Mouse (Mus musculus): ENCODE measurements around the gene Tmtc1. TPM values are rescaled to one million over a fixed set of nuclear protein-coding genes. Genes with fewer than 3 reads are reported as not detected.

The Tmtc1 gene
- polyA plus RNA-seq, 1 experiment: 3.3 TPM

DNA sequence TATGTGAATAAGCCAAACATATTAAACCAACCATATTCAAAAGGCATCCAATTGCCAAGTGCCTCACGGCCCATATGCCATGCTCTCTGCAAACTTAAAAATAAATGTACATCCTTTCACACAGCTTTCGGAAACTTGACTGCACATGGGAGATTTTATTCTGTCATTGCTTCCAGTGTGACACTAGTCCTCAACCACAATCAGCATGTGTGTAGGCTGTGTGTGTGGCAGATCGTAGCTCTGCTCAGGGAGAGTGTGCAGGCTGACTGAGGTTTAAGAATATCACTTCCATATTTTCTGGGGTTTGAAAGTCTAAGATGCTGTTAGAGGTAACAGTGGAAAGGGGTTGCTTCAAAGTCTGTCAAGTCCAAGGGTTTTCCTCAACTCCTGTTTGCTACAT lies 188.1 kb downstream of the Tmtc1 start:
- H3K36me3 ChIP-seq (ENCODE audit: control insufficient read depth, insufficient read depth, low read length, poor library complexity, severe bottlenecking): no peaks in the 10 kb centered on the region
- no peaks in the 10 kb centered on the region for H3K9me3 ChIP-seq (replicated peaks; ENCODE audit: control insufficient read depth, insufficient read depth, low read length, poor library complexity, severe bottlenecking)
- no peak overlapping the region for H3K4me3 ChIP-seq (ENCODE audit: low read depth, low read length)
- H3K9ac ChIP-seq (ENCODE audit: low read depth, poor library complexity, severe bottlenecking): no peak overlapping the region
- no peaks in the 10 kb centered on the region for H3K27me3 ChIP-seq (ENCODE audit: control insufficient read depth, insufficient read depth, low read length, poor library complexity, severe bottlenecking)
- no peak overlapping the region for H3K27ac ChIP-seq (ENCODE audit: insufficient read depth, low read length)
- no peaks in the 10 kb centered on the region for H3K4me1 ChIP-seq (ENCODE audit: control insufficient read depth, insufficient read depth, low read length)
- TF ChIP-seq POLR2A (IDR thresholded peaks at IDR 0.05; ENCODE audit: insufficient read depth, low read length) (no peak), EP300 (IDR thresholded peaks at IDR 0.05; ENCODE audit: insufficient read depth, low read depth, low read length) (no peak)

DNA sequence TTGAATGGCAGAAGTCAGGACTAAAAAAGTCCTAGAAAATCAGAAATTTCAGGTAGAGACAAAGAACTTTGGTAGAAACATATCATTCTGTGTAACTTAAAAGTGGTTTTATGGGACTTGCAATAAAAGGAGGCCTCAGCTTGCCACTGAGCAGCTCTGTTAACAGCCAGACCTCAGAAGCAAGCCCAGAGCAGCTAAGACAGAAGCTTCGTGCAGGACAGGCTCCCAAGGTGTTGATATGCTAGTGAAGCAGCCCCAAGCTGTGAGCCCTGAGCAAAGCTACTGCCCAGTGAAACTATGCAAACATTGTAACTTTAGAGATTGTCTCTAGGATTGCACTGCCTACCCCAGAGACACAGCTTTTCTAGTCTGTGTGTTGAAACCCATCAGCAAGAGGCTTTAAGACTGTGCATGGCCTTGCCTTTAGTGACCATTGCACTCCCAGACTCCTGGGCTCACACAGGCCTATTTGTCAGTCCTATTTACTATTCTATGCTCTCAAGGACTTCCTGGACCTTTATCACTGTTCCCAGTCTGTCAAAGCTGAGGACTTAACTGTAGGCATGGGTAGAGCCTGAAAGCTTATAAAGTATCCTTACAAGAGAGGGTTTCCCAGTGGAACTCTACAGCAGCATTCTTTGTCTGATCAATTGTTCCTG lies 188.7 kb downstream of the Tmtc1 start:
- H3K9me3 ChIP-seq (replicated peaks; ENCODE audit: control insufficient read depth, insufficient read depth, low read length, poor library complexity, severe bottlenecking): no peaks in the 10 kb centered on the region
- H3K4me1 ChIP-seq (ENCODE audit: control insufficient read depth, insufficient read depth, low read length): no peaks in the 10 kb centered on the region
- no peak overlapping the region for H3K9ac ChIP-seq (ENCODE audit: low read depth, poor library complexity, severe bottlenecking)
- no peaks in the 10 kb centered on the region for H3K27me3 ChIP-seq (ENCODE audit: control insufficient read depth, insufficient read depth, low read length, poor library complexity, severe bottlenecking)
- H3K4me3 ChIP-seq (ENCODE audit: low read depth, low read length): no peak overlapping the region
- TF ChIP-seq EP300 (IDR thresholded peaks at IDR 0.05; ENCODE audit: insufficient read depth, low read depth, low read length) (no peak), POLR2A (IDR thresholded peaks at IDR 0.05; ENCODE audit: insufficient read depth, low read length) (no peak), CTCF (IDR thresholded peaks at IDR 0.05; ENCODE audit: low read depth, low read length) (no peak)
- no peaks in the 10 kb centered on the region for H3K36me3 ChIP-seq (ENCODE audit: control insufficient read depth, insufficient read depth, low read length, poor library complexity, severe bottlenecking)
- H3K27ac ChIP-seq (ENCODE audit: insufficient read depth, low read length): no peak overlapping the region

DNA sequence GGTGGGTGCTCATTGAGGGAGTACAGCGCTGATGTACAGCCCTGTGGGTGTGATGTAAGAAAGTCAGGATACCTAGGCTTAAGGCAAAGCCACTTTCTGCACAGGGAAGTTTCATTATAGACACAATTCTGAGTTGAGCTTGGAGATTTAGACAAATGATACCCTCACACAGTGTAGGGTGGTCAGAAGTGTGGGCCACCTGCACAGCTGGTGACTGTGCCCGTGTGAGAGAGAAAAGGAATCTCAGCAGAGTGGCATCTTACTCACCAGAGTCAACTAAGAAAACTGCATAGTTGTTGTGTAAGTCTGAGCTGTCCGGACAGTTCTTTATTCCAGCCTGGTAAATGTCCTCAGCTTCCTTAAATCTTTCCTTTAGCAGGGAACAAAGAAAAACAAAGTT lies 195.0 kb downstream of the Tmtc1 start:
- Histone ChIP-seq H3K36me3 (ENCODE audit: control insufficient read depth, insufficient read depth, low read length, poor library complexity, severe bottlenecking) (no peaks in the 10 kb centered on the region), H3K27ac (ENCODE audit: insufficient read depth, low read length) (no peak overlapping the region), H3K9me3 (replicated peaks; ENCODE audit: control insufficient read depth, insufficient read depth, low read length, poor library complexity, severe bottlenecking) (no peaks in the 10 kb centered on the region), H3K4me3 (ENCODE audit: low read depth, low read length) (no peak overlapping the region), H3K27me3 (ENCODE audit: control insufficient read depth, insufficient read depth, low read length, poor library complexity, severe bottlenecking) (no peaks in the 10 kb centered on the region), H3K4me1 (ENCODE audit: control insufficient read depth, insufficient read depth, low read length) (no peaks in the 10 kb centered on the region), H3K9ac (ENCODE audit: low read depth, poor library complexity, severe bottlenecking) (no peak overlapping the region)
- no peak for TF ChIP-seq POLR2A (IDR thresholded peaks at IDR 0.05; ENCODE audit: insufficient read depth, low read length)
- no peak for TF ChIP-seq CTCF (IDR thresholded peaks at IDR 0.05; ENCODE audit: low read depth, low read length)
- no peak for TF ChIP-seq EP300 (IDR thresholded peaks at IDR 0.05; ENCODE audit: insufficient read depth, low read depth, low read length)

DNA sequence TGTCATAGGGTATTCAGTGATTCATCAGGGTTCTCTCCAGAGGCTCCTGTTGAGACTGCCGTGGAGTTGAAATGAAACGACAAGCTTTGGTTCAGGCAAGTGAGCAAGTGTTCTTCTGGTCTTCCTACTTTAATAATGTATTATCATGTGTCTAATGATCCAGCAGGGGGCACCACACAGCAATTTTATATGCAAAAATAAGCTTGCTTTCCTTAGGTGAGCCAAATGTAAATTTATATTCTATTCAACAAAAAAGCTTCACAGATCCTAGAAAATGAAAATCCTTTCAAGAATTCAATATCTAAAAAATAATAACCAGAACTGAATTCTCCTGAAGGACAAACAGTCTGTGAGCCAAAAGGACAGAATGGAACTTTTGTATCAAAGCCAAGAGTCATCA lies 195.6 kb downstream of the Tmtc1 start:
- TF ChIP-seq POLR2A (IDR thresholded peaks at IDR 0.05; ENCODE audit: insufficient read depth, low read length) (no peak), CTCF (IDR thresholded peaks at IDR 0.05; ENCODE audit: low read depth, low read length) (no peak), EP300 (IDR thresholded peaks at IDR 0.05; ENCODE audit: insufficient read depth, low read depth, low read length) (no peak)
- Histone ChIP-seq H3K9me3 (replicated peaks; ENCODE audit: control insufficient read depth, insufficient read depth, low read length, poor library complexity, severe bottlenecking) (no peaks in the 10 kb centered on the region), H3K4me1 (ENCODE audit: control insufficient read depth, insufficient read depth, low read length) (no peaks in the 10 kb centered on the region)

DNA sequence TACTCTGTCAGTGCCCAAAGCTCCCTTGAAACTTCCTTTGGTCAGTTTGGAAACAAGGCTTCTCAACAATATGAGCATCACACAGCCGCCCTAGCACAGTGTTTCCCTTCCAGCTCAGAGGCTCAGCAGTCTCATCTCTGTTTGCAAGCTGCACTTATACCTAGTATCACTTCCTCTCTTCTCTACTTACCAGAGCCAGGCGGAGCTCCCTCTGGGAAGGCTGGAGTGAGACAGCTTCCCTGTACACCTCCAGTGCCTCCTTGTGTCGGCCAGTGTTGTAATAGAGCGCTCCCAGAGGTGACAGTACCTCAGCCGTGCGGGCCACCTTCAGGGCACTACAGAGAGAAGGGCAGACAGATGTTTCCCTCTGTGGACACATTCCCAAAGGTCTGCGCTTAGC lies 197.6 kb downstream of the Tmtc1 start:
- H3K4me1 ChIP-seq (ENCODE audit: control insufficient read depth, insufficient read depth, low read length): no peaks in the 10 kb centered on the region
- TF ChIP-seq POLR2A (IDR thresholded peaks at IDR 0.05; ENCODE audit: insufficient read depth, low read length) (no peak), EP300 (IDR thresholded peaks at IDR 0.05; ENCODE audit: insufficient read depth, low read depth, low read length) (no peak), CTCF (IDR thresholded peaks at IDR 0.05; ENCODE audit: low read depth, low read length) (no peak)
- no peak overlapping the region for H3K4me3 ChIP-seq (ENCODE audit: low read depth, low read length)
- no peak overlapping the region for H3K9ac ChIP-seq (ENCODE audit: low read depth, poor library complexity, severe bottlenecking)
- no peaks in the 10 kb centered on the region for H3K27me3 ChIP-seq (ENCODE audit: control insufficient read depth, insufficient read depth, low read length, poor library complexity, severe bottlenecking)
- no peak overlapping the region for H3K27ac ChIP-seq (ENCODE audit: insufficient read depth, low read length)
- no peaks in the 10 kb centered on the region for H3K36me3 ChIP-seq (ENCODE audit: control insufficient read depth, insufficient read depth, low read length, poor library complexity, severe bottlenecking)
- no peaks in the 10 kb centered on the region for H3K9me3 ChIP-seq (replicated peaks; ENCODE audit: control insufficient read depth, insufficient read depth, low read length, poor library complexity, severe bottlenecking)

More for the DNA sequence above, 195.6 kb downstream of the Tmtc1 start:
- Histone ChIP-seq H3K27ac (ENCODE audit: insufficient read depth, low read length) (no peak overlapping the region), H3K27me3 (ENCODE audit: control insufficient read depth, insufficient read depth, low read length, poor library complexity, severe bottlenecking) (no peaks in the 10 kb centered on the region), H3K4me3 (ENCODE audit: low read depth, low read length) (no peak overlapping the region), H3K36me3 (ENCODE audit: control insufficient read depth, insufficient read depth, low read length, poor library complexity, severe bottlenecking) (no peaks in the 10 kb centered on the region), H3K9ac (ENCODE audit: low read depth, poor library complexity, severe bottlenecking) (no peak overlapping the region)

DNA sequence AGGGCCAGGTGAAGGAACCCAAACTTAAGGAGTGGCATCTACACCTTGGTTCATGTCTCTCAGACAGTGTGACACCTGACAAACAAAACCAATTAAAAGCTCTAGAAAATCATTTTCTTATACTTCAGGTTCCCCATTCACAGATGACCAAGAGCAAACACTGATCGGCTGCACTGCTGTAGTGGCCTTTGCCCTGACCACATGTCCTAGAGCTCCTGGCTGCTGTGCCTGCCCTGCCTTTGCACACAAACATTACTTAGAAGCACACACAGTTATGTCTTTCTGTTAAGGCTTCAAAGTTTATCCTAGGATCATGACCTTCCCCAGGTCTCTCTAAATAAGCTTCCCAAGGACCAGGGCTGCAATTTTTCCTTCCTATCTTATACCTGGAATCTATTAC lies 199.4 kb downstream of the Tmtc1 start:
- TF ChIP-seq CTCF (IDR thresholded peaks at IDR 0.05; ENCODE audit: low read depth, low read length) (no peak), EP300 (IDR thresholded peaks at IDR 0.05; ENCODE audit: insufficient read depth, low read depth, low read length) (no peak), POLR2A (IDR thresholded peaks at IDR 0.05; ENCODE audit: insufficient read depth, low read length) (no peak)
- H3K36me3 ChIP-seq (ENCODE audit: control insufficient read depth, insufficient read depth, low read length, poor library complexity, severe bottlenecking): no peaks in the 10 kb centered on the region
- H3K27me3 ChIP-seq (ENCODE audit: control insufficient read depth, insufficient read depth, low read length, poor library complexity, severe bottlenecking): no peaks in the 10 kb centered on the region
- no peak overlapping the region for H3K4me3 ChIP-seq (ENCODE audit: low read depth, low read length)
- H3K9me3 ChIP-seq (replicated peaks; ENCODE audit: control insufficient read depth, insufficient read depth, low read length, poor library complexity, severe bottlenecking): no peaks in the 10 kb centered on the region
- no peak overlapping the region for H3K27ac ChIP-seq (ENCODE audit: insufficient read depth, low read length)
- H3K4me1 ChIP-seq (ENCODE audit: control insufficient read depth, insufficient read depth, low read length): no peaks in the 10 kb centered on the region
- H3K9ac ChIP-seq (ENCODE audit: low read depth, poor library complexity, severe bottlenecking): no peak overlapping the region

Measured in ES-Bruce4 (cell line).